Mouse (Mus musculus) midbrain, embryonic 16.5 days (tissue): ENCODE measurements around the gene Olfr1129. TPM values are rescaled to one million over a fixed set of nuclear protein-coding genes. Genes with fewer than 3 reads are reported as not detected.
"Not testable (repeated sequence)": the region's sequence is repeated elsewhere in the genome, so short reads cannot be mapped to it uniquely, and the experiment has no call there.

ENCODE experiments used
- ATAC-seq: fragments of 200-750 bp; cut with Nextera tagmentation; 2 replicates; pipeline ENCODE4 v1.8.0; 2017; ENCODE audit warnings: moderate TSS enrichment
- H3K27ac ChIP-seq: fragments of 300-500 bp; sonication (generic); 2 replicates; pipeline ENCODE4 v1.5.1; 2014; ENCODE audit warnings: mild to moderate bottlenecking, low read length, mixed read lengths
- H3K27me3 ChIP-seq: fragments of 300-500 bp; sonication (generic); 2 replicates; pipeline ENCODE4 v1.6.1; 2014; ENCODE audit warnings: low read depth, low read length, mixed read lengths; ENCODE audit not compliant: control insufficient read depth, insufficient read depth
- H3K36me3 ChIP-seq: fragments of 300-500 bp; sonication (generic); 2 replicates; pipeline ENCODE4 v1.6.1; 2014; ENCODE audit warnings: mild to moderate bottlenecking, low read length, moderate library complexity, mixed read lengths; ENCODE audit not compliant: control insufficient read depth, insufficient read depth
- H3K4me1 ChIP-seq: fragments of 300-500 bp; sonication (generic); 2 replicates; pipeline ENCODE4 v1.6.1; 2014; ENCODE audit warnings: mild to moderate bottlenecking, low read length, mixed read lengths; ENCODE audit not compliant: control insufficient read depth, insufficient read depth
- H3K4me2 ChIP-seq: fragments of 300-500 bp; sonication (generic); 2 replicates; pipeline ENCODE4 v1.6.1; 2014; ENCODE audit warnings: mild to moderate bottlenecking, low read length, mixed read lengths
- H3K4me3 ChIP-seq: fragments of 300-500 bp; sonication (generic); 2 replicates; pipeline ENCODE4 v1.5.1; 2014; ENCODE audit warnings: low read depth, mild to moderate bottlenecking, low read length, moderate library complexity, mixed read lengths
- H3K9ac ChIP-seq: fragments of 300-500 bp; sonication (generic); 2 replicates; pipeline ENCODE4 v1.6.1; 2014; ENCODE audit warnings: low read depth, low read length, mixed read lengths
- H3K9me3 ChIP-seq: fragments of 300-500 bp; sonication (generic); replicated peaks from 2 replicates; pipeline ENCODE4 v1.6.1; 2014; ENCODE audit warnings: mild to moderate bottlenecking, low read length, mixed read lengths; ENCODE audit not compliant: control insufficient read depth, poor library complexity, severe bottlenecking
- WGBS: fragments of 180-500 bp; shearing (Covaris S2); extraction: QIAGEN DNeasy Blood & Tissue Kit; methylation state at CpG from one replicate; pipeline ENCODE4 v1.1.7; 2014; 5-methylcytosine and 5-hydroxymethylcytosine counted together
- polyA plus RNA-seq: library from polyadenylated mRNA; unstranded; fragments of >200 nt; fragmentation: Nextera tagmentation; extraction: Ambion mirVana; gene quantifications from 2 replicates; pipeline ENCODE4 v1.2.1, GENCODE M21; 2015

The Olfr1129 gene
- polyA plus RNA-seq = not detected in 2 replicates

DNA sequence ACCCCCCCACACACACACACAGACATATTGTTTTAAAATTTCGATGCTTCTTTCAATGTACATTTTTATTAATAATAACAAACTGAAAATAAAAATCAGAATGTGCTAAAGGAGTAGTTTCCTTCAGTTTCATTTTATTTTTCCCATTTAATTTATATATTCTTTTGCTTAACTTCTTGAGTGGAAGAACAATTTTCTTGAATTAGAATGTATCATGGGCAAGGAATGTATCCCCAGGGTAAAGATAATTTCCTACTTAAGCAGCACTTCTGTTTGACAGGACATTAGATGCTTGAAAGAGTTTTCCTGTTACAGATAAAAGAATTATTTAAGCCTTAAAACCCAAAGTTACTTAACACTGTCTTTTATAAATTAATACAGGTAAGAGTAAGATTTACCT lies at the start of gene Olfr1129:
Gene Olfr1129, plus strand, starts transcription at position 301 of the 400 bp plus-strand sequence.
- not testable (repeated sequence) for H3K27me3 ChIP-seq, H3K4me2 ChIP-seq, H3K4me3 ChIP-seq, ATAC-seq, H3K4me1 ChIP-seq, H3K9me3 ChIP-seq, H3K36me3 ChIP-seq, H3K9ac ChIP-seq, H3K27ac ChIP-seq
- WGBS = 70% methylated on average over 1 of the region's 1 CpGs

- H3K36me3 ChIP-seq, H3K27ac ChIP-seq, H3K4me1 ChIP-seq, H3K9me3 ChIP-seq, H3K27me3 ChIP-seq: not testable (repeated sequence)
- ATAC-seq = peak; percentile 89
- 21% methylated on average over 38 of the region's 39 CpGs for WGBS
- peak overlapping the region; percentile 55 for H3K4me2 ChIP-seq
- H3K9ac ChIP-seq = peak overlapping the region; percentile 52; the same call in 1 of the 2 replicates
- peak overlapping the region; percentile 35 for H3K4me3 ChIP-seq
These were observed 47.6 kb upstream of the Olfr1129 start for GRCm38 (mm10) chr2:87525899-87526616.

- Histone ChIP-seq H3K9ac (no peak within 1 kb of the TSS), H3K4me3 (no peak within 1 kb of the TSS), H3K4me1 (no peaks in the 10 kb centered on the region), H3K4me2 (no peak within 1 kb of the TSS), H3K27me3 (no peaks in the 10 kb centered on the region), H3K27ac (no peak within 1 kb of the TSS), H3K36me3 (no peaks in the 10 kb centered on the region), H3K9me3 (no peaks in the 10 kb centered on the region)
- no peak for ATAC-seq
These were observed 42.2 kb upstream of the Olfr1129 start, which contains the start of gene Olfr153 for GRCm38 (mm10) chr2:87531496-87531895. Gene Olfr153, plus strand, starts transcription at chr2:87531796.

- H3K27me3 ChIP-seq = no peaks in the 10 kb centered on the region
- H3K9ac ChIP-seq = no peak overlapping the region
- 63% methylated on average over 2 of the region's 2 CpGs for WGBS
- H3K4me2 ChIP-seq = no peak overlapping the region
- H3K9me3 ChIP-seq = no peaks in the 10 kb centered on the region
- H3K36me3 ChIP-seq = no peaks in the 10 kb centered on the region
- no peaks in the 10 kb centered on the region for H3K4me1 ChIP-seq
- ATAC-seq = no peak
- no peak overlapping the region for H3K27ac ChIP-seq
- H3K4me3 ChIP-seq = no peak overlapping the region
These were observed 38.9 kb upstream of the Olfr1129 start for GRCm38 (mm10) chr2:87534826-87535225.

GRCm38 (mm10) chr2:87545442-87545841 lies 28.3 kb upstream of the Olfr1129 start, which contains the start of gene Olfr1128:
Gene Olfr1128, minus strand, starts transcription at chr2:87545542.
- Histone ChIP-seq H3K9ac (no peak within 1 kb of the TSS), H3K9me3 (no peaks in the 10 kb centered on the region), H3K4me1 (no peaks in the 10 kb centered on the region), H3K36me3 (no peaks in the 10 kb centered on the region), H3K4me2 (no peak within 1 kb of the TSS), H3K27me3 (no peaks in the 10 kb centered on the region), H3K4me3 (no peak within 1 kb of the TSS), H3K27ac (no peak within 1 kb of the TSS)
- no peak for ATAC-seq
- 96% methylated on average over 1 of the region's 1 CpGs for WGBS

DNA sequence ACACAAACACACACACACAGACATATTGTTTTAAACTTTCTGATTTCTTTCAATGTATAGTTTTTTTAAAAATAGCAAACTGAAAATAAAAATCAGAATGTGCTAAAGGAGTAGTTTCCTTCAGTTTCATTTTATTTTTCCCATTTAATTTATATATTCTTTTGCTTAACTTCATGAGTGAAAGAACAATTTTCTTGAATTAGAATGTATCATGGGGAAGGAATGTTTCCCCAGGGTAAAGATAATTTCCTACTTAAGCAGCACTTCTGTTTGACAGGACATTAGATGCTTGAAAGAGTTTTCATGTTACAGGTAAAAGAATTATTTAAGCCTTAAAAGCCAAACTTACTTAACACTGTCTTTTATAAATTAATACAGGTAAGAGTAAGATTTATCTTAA lies 32.2 kb downstream of the Olfr1129 start, which contains the start of gene Olfr1130:
Gene Olfr1130, plus strand, starts transcription at position 301 of the 400 bp plus-strand sequence.
- not testable (repeated sequence) for H3K9me3 ChIP-seq, H3K27ac ChIP-seq, H3K27me3 ChIP-seq, H3K36me3 ChIP-seq, H3K4me3 ChIP-seq, H3K4me1 ChIP-seq, H3K4me2 ChIP-seq, H3K9ac ChIP-seq, ATAC-seq

GRCm38 (mm10) chr2:87626804-87627203 lies 53.1 kb downstream of the Olfr1129 start, which contains the start of gene Olfr1131:
Gene Olfr1131, plus strand, starts transcription at chr2:87627104.
- no peak for ATAC-seq
- WGBS = 70% methylated on average over 3 of the region's 3 CpGs
- Histone ChIP-seq H3K4me3 (no peak within 1 kb of the TSS), H3K4me1 (no peaks in the 10 kb centered on the region), H3K36me3 (no peaks in the 10 kb centered on the region), H3K27ac (no peak within 1 kb of the TSS), H3K9me3 (no peaks in the 10 kb centered on the region), H3K4me2 (no peak within 1 kb of the TSS), H3K9ac (no peak within 1 kb of the TSS), H3K27me3 (no peaks in the 10 kb centered on the region)

Other genes with a start within 250 kb of the Olfr1129 start
- gene Olfr1120, start 219.1 kb upstream of the Olfr1129 start, polyA plus RNA-seq = not detected in 2 replicates
- gene Olfr1121, start 204.0 kb upstream of the Olfr1129 start, polyA plus RNA-seq = not detected in 2 replicates
- not detected in 2 replicates for gene Olfr1122, start 188.1 kb upstream of the Olfr1129 start, polyA plus RNA-seq
- not detected in 2 replicates for gene Olfr1123, start 157.3 kb upstream of the Olfr1129 start, polyA plus RNA-seq
- 0.08 TPM in 1 of 2 replicates, not detected in the other for gene Olfr1124, start 143.6 kb upstream of the Olfr1129 start, polyA plus RNA-seq
- gene Olfr1126, start 119.9 kb upstream of the Olfr1129 start, polyA plus RNA-seq = not detected in 2 replicates
- not detected in 2 replicates for gene Pramel7, start 76.8 kb upstream of the Olfr1129 start, polyA plus RNA-seq
- gene Pramel6, start 67.3 kb upstream of the Olfr1129 start, polyA plus RNA-seq = not detected in 2 replicates
- not detected in 2 replicates for gene Olfr153, start 42.1 kb upstream of the Olfr1129 start, polyA plus RNA-seq
- not detected in 2 replicates for gene Olfr1128, start 28.4 kb upstream of the Olfr1129 start, polyA plus RNA-seq
- gene Olfr1130, start 32.3 kb downstream of the Olfr1129 start, polyA plus RNA-seq = not detected in 2 replicates
- gene Olfr1131, start 53.2 kb downstream of the Olfr1129 start, polyA plus RNA-seq = not detected in 2 replicates
- not detected in 2 replicates for gene Olfr1132, start 63.6 kb downstream of the Olfr1129 start, polyA plus RNA-seq
- gene Olfr1133, start 73.5 kb downstream of the Olfr1129 start, polyA plus RNA-seq = not detected in 2 replicates
- gene Olfr1134, start 84.6 kb downstream of the Olfr1129 start, polyA plus RNA-seq = not detected in 2 replicates
- gene Olfr1135, start 99.8 kb downstream of the Olfr1129 start, polyA plus RNA-seq = not detected in 2 replicates
- gene Olfr1136, start 120.0 kb downstream of the Olfr1129 start, polyA plus RNA-seq = not detected in 2 replicates
- gene Olfr1137, start 139.3 kb downstream of the Olfr1129 start, polyA plus RNA-seq = not detected in 2 replicates
- gene Olfr1138, start 166.1 kb downstream of the Olfr1129 start, polyA plus RNA-seq = not detected in 2 replicates
- not detected in 2 replicates for gene Olfr1140, start 169.8 kb downstream of the Olfr1129 start, polyA plus RNA-seq
- not detected in 2 replicates for gene Olfr1141, start 180.1 kb downstream of the Olfr1129 start, polyA plus RNA-seq
- not detected in 2 replicates for gene Olfr152, start 205.6 kb downstream of the Olfr1129 start, polyA plus RNA-seq
- gene Olfr1143, start 226.7 kb downstream of the Olfr1129 start, polyA plus RNA-seq = not detected in 2 replicates
- not detected in 2 replicates for gene Olfr1145, start 235.9 kb downstream of the Olfr1129 start, polyA plus RNA-seq